Mouse (Mus musculus): ENCODE measurements around the gene Msl1. TPM values are rescaled to one million over a fixed set of nuclear protein-coding genes. Genes with fewer than 3 reads are reported as not detected.
A peak's percentile ranks its signal among the peaks of the same experiment; 100 is the strongest.

Gene Msl1
- polyA plus RNA-seq, 1 experiment from 2014 or later = 32.7 TPM

- H3K36me3 ChIP-seq = peaks cover 41% of the 10 kb centered on the region
- no peak for ATAC-seq (ENCODE audit: insufficient number of reproducible peaks, insufficient read depth, low FRiP score, low TSS enrichment, low read depth)
- H3K27ac ChIP-seq = no peak overlapping the region
- no peak overlapping the region for H3K9ac ChIP-seq (replicated peaks)
- no peaks in the 10 kb centered on the region for H3K9me3 ChIP-seq
- H3K27me3 ChIP-seq = peaks cover 36% of the 10 kb centered on the region
- peaks cover 20% of the 10 kb centered on the region for H3K4me1 ChIP-seq (replicated peaks)
- WGBS = 64% methylated on average over 3 of the region's 3 CpGs
- 0 out of 2 replicates have a peak overlapping the region, but pooled peaks have one; percentile 99 for H3K4me2 ChIP-seq
- 0 out of 2 replicates have a peak overlapping the region, but pooled peaks have one; percentile 80 for H3K4me3 ChIP-seq (replicated peaks)
Measured at GRCm38 (mm10) chr11:98835725-98836124, 40.4 kb downstream of the Msl1 start.

DNA sequence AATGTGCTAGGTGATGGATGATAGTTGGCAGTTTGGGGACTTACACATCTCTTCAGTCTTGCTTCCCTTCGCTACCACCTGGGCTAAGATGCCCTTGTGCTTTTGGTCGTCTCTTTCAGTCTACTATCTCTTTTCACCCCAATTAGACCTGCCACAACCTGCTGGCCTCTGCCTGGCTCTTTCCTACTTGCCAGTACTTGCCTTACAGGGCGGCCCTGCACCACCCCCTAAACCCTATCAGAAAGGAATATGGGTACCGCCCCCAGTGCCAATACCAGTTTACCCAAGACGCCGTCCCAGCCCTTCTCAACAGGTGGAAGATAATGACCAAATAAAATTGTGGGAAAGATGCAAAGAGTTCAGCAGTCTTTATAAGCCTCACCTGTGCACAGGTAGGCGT is 40.8 kb downstream of the Msl1 start:
- H3K4me3 ChIP-seq (replicated peaks) = peak overlapping the region; percentile 80
- ATAC-seq (ENCODE audit: insufficient number of reproducible peaks, insufficient read depth, low FRiP score, low TSS enrichment, low read depth) = no peak
- 29% methylated on average over 7 of the region's 7 CpGs for WGBS
- peaks cover 20% of the 10 kb centered on the region for H3K4me1 ChIP-seq (replicated peaks)
- no peak overlapping the region; the same call in 1 of the 2 replicates for H3K9ac ChIP-seq (replicated peaks)
- no peaks in the 10 kb centered on the region for H3K9me3 ChIP-seq
- H3K36me3 ChIP-seq = peaks cover 38% of the 10 kb centered on the region
- H3K4me2 ChIP-seq = peak overlapping the region; percentile 99
- no peak overlapping the region for H3K27ac ChIP-seq
- H3K27me3 ChIP-seq = peaks cover 36% of the 10 kb centered on the region

DNA sequence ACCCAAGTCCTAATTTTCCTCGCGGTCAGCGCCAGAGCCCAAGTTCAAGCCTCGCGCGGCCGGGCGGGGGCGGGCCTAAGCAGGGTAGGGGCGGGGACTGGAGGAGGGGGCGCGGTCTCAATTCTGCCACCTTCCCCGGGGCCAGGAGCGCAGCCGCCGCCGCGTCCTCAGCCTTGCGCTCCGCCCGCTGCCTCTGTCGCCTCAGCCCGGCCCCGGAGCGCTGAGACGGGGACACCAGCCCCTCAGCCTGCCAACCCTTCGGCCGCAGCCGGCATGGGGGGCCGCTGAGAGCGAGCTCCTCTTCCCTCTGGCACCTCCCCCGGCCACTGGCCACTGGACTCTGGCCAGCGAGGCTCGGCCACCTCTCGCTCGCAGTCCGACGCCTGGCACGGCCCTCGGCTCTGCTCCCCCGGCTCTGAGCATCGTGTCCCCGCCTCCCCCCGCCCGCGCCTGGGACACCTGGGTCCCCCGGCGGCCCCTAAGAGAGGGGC is 41.4 kb downstream of the Msl1 start, which contains the start of gene Rapgefl1:
Gene Rapgefl1 (plus strand): TSS at position 135 of the 491 bp plus-strand sequence.
- Histone ChIP-seq H3K4me2 (peak within 1 kb of the TSS; percentile 99), H3K27me3 (peaks cover 36% of the 10 kb centered on the region), H3K36me3 (peaks cover 32% of the 10 kb centered on the region), H3K9ac (replicated peaks) (peak within 1 kb of the TSS; percentile 72), H3K4me1 (replicated peaks) (peaks cover 20% of the 10 kb centered on the region), H3K4me3 (replicated peaks) (peak within 1 kb of the TSS; percentile 80), H3K9me3 (no peaks in the 10 kb centered on the region), H3K27ac (0 out of 2 replicates have a peak within 1 kb of the TSS, but pooled peaks have one; percentile 62)
- WGBS = 1% methylated on average over 48 of the region's 48 CpGs
- peak; percentile 88 for ATAC-seq (ENCODE audit: insufficient number of reproducible peaks, insufficient read depth, low FRiP score, low TSS enrichment, low read depth)

- Histone ChIP-seq H3K9ac (replicated peaks) (peak overlapping the region; percentile 72), H3K4me2 (peak overlapping the region; percentile 99), H3K27ac (0 out of 2 replicates have a peak overlapping the region, but pooled peaks have one; percentile 62), H3K9me3 (no peaks in the 10 kb centered on the region), H3K36me3 (peaks cover 26% of the 10 kb centered on the region), H3K4me3 (replicated peaks) (peak overlapping the region; percentile 80), H3K27me3 (peaks cover 36% of the 10 kb centered on the region), H3K4me1 (replicated peaks) (peaks cover 20% of the 10 kb centered on the region)
- peak; percentile 45 for ATAC-seq (ENCODE audit: insufficient number of reproducible peaks, insufficient read depth, low FRiP score, low TSS enrichment, low read depth)
- 1% methylated on average over 29 of the region's 29 CpGs for WGBS
Measured at GRCm38 (mm10) chr11:98837231-98837704, 42.0 kb downstream of the Msl1 start.

DNA sequence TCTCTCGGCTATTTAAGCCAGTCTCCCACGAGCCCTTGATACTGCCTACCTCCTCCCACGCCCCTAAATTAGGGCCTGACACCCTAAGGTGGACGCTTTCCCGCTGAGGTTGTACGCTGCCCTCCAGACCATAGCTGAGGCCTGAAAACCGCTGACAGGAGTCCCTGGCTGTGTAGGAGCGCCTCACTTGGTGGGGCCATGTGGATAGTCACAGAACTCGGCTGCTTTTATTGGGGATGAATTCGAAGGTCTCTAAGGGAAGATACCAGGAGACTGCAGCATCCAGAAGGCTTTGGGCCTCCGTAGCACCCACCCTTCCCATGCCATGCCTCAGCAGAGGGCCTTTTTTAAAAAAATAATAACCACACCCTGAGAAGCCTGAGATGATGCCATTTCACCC is 42.6 kb downstream of the Msl1 start:
- peak overlapping the region; percentile 72; the same call in 1 of the 2 replicates for H3K9ac ChIP-seq (replicated peaks)
- H3K4me3 ChIP-seq (replicated peaks) = peak overlapping the region; percentile 80
- H3K4me2 ChIP-seq = peak overlapping the region; percentile 99
- no peak overlapping the region for H3K27ac ChIP-seq
- H3K36me3 ChIP-seq = peaks cover 20% of the 10 kb centered on the region
- WGBS = 45% methylated on average over 11 of the region's 11 CpGs
- H3K4me1 ChIP-seq (replicated peaks) = peaks cover 20% of the 10 kb centered on the region
- no peak for ATAC-seq (ENCODE audit: insufficient number of reproducible peaks, insufficient read depth, low FRiP score, low TSS enrichment, low read depth)
- H3K9me3 ChIP-seq = no peaks in the 10 kb centered on the region
- H3K27me3 ChIP-seq = peaks cover 36% of the 10 kb centered on the region

- no peak overlapping the region for H3K27ac ChIP-seq
- ATAC-seq (ENCODE audit: insufficient number of reproducible peaks, insufficient read depth, low FRiP score, low TSS enrichment, low read depth) = no peak
- H3K4me2 ChIP-seq = 0 out of 2 replicates have a peak overlapping the region, but pooled peaks have one; percentile 99
- H3K36me3 ChIP-seq = peaks cover 14% of the 10 kb centered on the region
- peaks cover 36% of the 10 kb centered on the region for H3K27me3 ChIP-seq
- H3K4me1 ChIP-seq (replicated peaks) = peaks cover 20% of the 10 kb centered on the region
- H3K9ac ChIP-seq (replicated peaks) = no peak overlapping the region
- H3K9me3 ChIP-seq = no peaks in the 10 kb centered on the region
- no peak overlapping the region for H3K4me3 ChIP-seq (replicated peaks)
- 74% methylated on average over 9 of the region's 9 CpGs for WGBS
Measured at GRCm38 (mm10) chr11:98838512-98838911, 43.2 kb downstream of the Msl1 start.

GRCm38 (mm10) chr11:98839402-98839801 is 44.1 kb downstream of the Msl1 start:
- 43% methylated on average over 6 of the region's 6 CpGs for WGBS
- Histone ChIP-seq H3K9me3 (no peaks in the 10 kb centered on the region), H3K36me3 (peaks cover 6% of the 10 kb centered on the region; the same call in 1 of the 2 replicates), H3K4me1 (replicated peaks) (peaks cover 20% of the 10 kb centered on the region), H3K4me3 (replicated peaks) (no peak overlapping the region), H3K27me3 (peaks cover 36% of the 10 kb centered on the region), H3K27ac (no peak overlapping the region), H3K9ac (replicated peaks) (no peak overlapping the region), H3K4me2 (no peak overlapping the region)
- ATAC-seq (ENCODE audit: insufficient number of reproducible peaks, insufficient read depth, low FRiP score, low TSS enrichment, low read depth) = no peak

DNA sequence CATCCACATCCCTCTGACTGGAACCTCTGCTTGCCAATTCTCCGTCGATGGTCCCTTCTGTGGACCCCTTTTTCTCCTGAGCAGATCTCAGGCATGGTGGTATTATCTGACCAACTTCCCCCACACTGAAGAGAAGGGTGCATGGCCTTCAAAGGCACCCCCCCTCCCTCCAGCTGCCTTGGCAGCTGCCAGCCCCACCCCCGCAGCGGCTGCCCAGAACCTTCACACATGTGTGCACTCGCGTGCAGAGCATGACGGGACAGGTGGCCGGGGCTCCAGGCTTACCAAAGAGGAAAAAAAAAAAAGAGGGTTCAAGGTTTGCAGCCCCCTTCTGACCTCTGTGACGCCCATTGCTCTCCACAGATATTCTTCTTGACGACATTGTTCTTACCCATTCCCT is 44.6 kb downstream of the Msl1 start:
- peaks cover under 1% of the 10 kb centered on the region; the same call in 1 of the 2 replicates for H3K36me3 ChIP-seq
- peaks cover 15% of the 10 kb centered on the region for H3K4me1 ChIP-seq (replicated peaks)
- H3K9me3 ChIP-seq = no peaks in the 10 kb centered on the region
- no peak for ATAC-seq (ENCODE audit: insufficient number of reproducible peaks, insufficient read depth, low FRiP score, low TSS enrichment, low read depth)
- H3K27ac ChIP-seq = no peak overlapping the region
- H3K4me3 ChIP-seq (replicated peaks) = no peak overlapping the region
- no peak overlapping the region for H3K4me2 ChIP-seq
- H3K9ac ChIP-seq (replicated peaks) = no peak overlapping the region
- 53% methylated on average over 10 of the region's 10 CpGs for WGBS
- H3K27me3 ChIP-seq = peaks cover 36% of the 10 kb centered on the region

DNA sequence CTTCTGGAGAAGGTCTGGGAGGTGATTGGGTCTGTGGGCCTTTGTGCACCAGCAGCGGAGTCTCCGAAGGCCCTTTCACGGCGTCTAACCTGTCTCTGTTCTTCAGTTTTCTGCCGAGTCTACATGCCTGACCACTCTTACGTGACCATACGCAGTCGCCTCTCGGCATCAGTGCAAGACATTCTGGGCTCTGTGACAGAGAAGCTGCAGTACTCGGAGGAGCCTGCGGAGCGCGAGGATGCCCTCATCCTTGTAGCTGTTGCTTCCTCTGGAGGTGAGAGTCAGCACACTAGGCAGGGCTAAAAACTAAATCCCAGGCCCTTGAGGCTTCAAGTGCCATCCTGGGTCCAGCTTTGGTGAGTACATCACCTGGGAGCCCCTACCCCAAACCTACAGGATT is 50.7 kb downstream of the Msl1 start:
- Histone ChIP-seq H3K9me3 (no peaks in the 10 kb centered on the region), H3K9ac (replicated peaks) (no peak overlapping the region), H3K4me3 (replicated peaks) (no peak overlapping the region), H3K4me2 (no peak overlapping the region), H3K36me3 (no peaks in the 10 kb centered on the region), H3K4me1 (replicated peaks) (peaks cover 20% of the 10 kb centered on the region), H3K27ac (no peak overlapping the region), H3K27me3 (0 out of 2 replicates have a peak, but pooled peaks cover 4% of the 10 kb centered on the region)
- no peak for ATAC-seq (ENCODE audit: insufficient number of reproducible peaks, insufficient read depth, low FRiP score, low TSS enrichment, low read depth)
- 59% methylated on average over 13 of the region's 13 CpGs for WGBS

GRCm38 (mm10) chr11:98846865-98847604 is 51.7 kb downstream of the Msl1 start:
- H3K4me3 ChIP-seq (replicated peaks) = no peak overlapping the region
- WGBS = 55% methylated on average over 19 of the region's 19 CpGs

GRCm38 (mm10) chr11:98849196-98849894 is 54.0 kb downstream of the Msl1 start:
- no peak overlapping the region for H3K27ac ChIP-seq
- no peak overlapping the region for H3K4me3 ChIP-seq (replicated peaks)
- ATAC-seq (ENCODE audit: insufficient number of reproducible peaks, insufficient read depth, low FRiP score, low TSS enrichment, low read depth) = no peak

More at GRCm38 (mm10) chr11:98846865-98847604, 51.7 kb downstream of the Msl1 start:
- Histone ChIP-seq H3K9me3 (no peaks in the 10 kb centered on the region), H3K27me3 (0 out of 2 replicates have a peak, but pooled peaks cover 4% of the 10 kb centered on the region), H3K4me1 (replicated peaks) (peaks cover 23% of the 10 kb centered on the region), H3K36me3 (no peaks in the 10 kb centered on the region), H3K27ac (0 out of 2 replicates have a peak overlapping the region, but pooled peaks have one; percentile 14), H3K4me2 (no peak overlapping the region), H3K9ac (replicated peaks) (no peak overlapping the region)
- ATAC-seq (ENCODE audit: insufficient number of reproducible peaks, insufficient read depth, low FRiP score, low TSS enrichment, low read depth) = no peak

More at GRCm38 (mm10) chr11:98849196-98849894, 54.0 kb downstream of the Msl1 start:
- Histone ChIP-seq H3K4me1 (replicated peaks) (peaks cover 38% of the 10 kb centered on the region), H3K4me2 (peak overlapping the region; percentile 28), H3K9me3 (no peaks in the 10 kb centered on the region), H3K9ac (replicated peaks) (no peak overlapping the region), H3K27me3 (0 out of 2 replicates have a peak, but pooled peaks cover 4% of the 10 kb centered on the region), H3K36me3 (no peaks in the 10 kb centered on the region)
- WGBS = 12% methylated on average over 19 of the region's 19 CpGs
